Mouse (Mus musculus) gastrocnemius, postnatal 36 days (tissue): Measurements from ENCODE around the gene Snrpa. TPM values are rescaled to one million over a fixed set of nuclear protein-coding genes. Genes with fewer than 3 reads are reported as not detected.

Source experiments
- DNase-seq, 2 experiments: peaks; one replicate each; pipeline ENCODE4 v3.0.0; 2022
- intact Hi-C: fragments of 180-260 bp; cut with DNase I; formaldehyde crosslinking; loops from one replicate; pipeline ENCODE4 v1.15.1; 2025
- total RNA-seq, 2 experiments: library from RNA; stranded (reverse); gene quantifications; 2 replicates each; pipeline ENCODE4 v1.2.3; 2021

Gene Snrpa
- total RNA-seq, 2 experiments from 2014 or later, result 29.9 to 32.9 TPM

GRCm38 (mm10) chr7:27170981-27171380 lies 25.1 kb downstream of the Snrpa start:
- intact Hi-C loops, result no loop called here

DNA sequence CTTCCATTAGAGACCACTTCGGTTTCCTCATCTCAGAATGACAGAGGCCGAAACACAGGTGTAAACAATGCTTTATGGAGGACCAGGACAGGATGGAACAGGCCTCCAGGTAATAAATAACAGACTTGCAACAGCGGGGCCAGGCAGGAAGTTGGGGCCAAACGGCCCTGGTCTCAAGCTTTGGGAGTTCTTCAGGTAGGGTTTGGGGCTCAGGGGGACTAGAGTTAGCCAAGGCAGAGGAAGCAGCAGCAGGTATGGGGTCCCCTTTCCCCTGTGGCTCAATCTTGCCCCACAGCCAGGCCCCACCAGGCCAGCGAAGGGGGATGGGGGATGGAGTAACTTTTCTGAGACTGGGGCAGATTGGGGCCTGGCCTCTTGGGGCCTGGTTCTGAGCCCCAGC lies 27.7 kb downstream of the Snrpa start:
- intact Hi-C loops, result no loop called here
- DNase-seq, result no peak

More at GRCm38 (mm10) chr7:27170981-27171380, 25.1 kb downstream of the Snrpa start:
- no peak for DNase-seq

GRCm38 (mm10) chr7:27167475-27168094 lies 28.5 kb downstream of the Snrpa start:
- no peak for DNase-seq
- intact Hi-C loops, result no loop called here

- intact Hi-C loops, result no loop called here
- peak; percentile 93 to 94 for DNase-seq
Observed at GRCm38 (mm10) chr7:27166614-27167474, 29.2 kb downstream of the Snrpa start, which contains the start of gene Egln2. Gene Egln2 (minus strand): TSS chr7:27166802.

DNA sequence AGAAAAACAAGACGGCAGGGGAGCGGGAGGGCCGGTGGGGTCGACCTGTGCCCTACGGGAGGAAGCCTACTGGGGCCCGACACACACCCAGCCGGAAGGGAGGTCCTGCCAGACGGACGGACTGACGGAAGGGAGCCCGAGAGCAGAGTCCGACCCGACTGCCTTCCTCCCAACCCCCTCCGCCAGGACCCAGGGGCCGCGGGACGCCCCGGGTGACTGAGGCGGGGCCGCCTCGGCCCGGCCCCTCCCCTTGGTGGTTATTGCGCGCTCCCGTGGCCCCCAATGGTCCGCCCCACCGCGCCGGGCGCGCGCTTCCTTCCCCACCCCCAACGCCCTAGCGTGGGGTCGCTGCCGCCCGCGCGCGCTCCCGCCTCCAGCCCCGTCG lies 29.9 kb downstream of the Snrpa start:
- peak; percentile 86 to 89 for DNase-seq
- intact Hi-C loops, result no loop called here

- intact Hi-C loops, result no loop called here
- no peak for DNase-seq
Observed at GRCm38 (mm10) chr7:27165696-27166095, 30.4 kb downstream of the Snrpa start.

DNA sequence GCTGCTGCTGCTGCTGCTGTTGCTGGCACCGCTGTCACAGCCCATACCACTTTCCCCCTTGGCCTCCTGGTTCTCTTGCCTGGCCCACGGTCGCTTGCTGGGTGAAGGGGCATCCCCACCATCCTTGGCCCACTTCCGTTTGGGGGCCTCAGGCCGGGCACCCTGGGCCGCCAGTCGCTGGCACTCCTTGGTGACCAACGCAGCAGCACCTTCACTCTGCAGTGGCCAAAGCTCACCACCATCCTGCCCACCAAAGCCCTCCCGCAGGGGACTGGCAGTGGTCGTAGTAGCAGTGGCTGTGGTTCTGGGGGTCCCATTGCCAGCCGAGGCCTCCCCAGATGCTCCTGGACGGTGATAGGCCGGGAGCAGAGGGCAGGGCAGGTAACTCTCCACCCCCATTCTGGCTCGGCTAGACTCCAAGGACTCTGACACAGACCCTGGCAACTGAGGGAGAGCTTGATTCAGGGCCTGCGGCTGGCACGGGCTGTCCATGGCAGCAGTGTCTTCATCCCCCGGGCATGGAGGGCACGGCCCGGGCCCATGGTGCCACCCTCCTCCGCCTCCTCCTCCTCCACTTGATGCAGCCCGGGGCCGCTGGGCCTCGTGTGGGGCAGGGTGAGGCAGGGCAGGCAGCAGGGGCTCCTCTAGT lies 30.9 kb downstream of the Snrpa start:
- intact Hi-C loops, result no loop called here
- DNase-seq, result peak; percentile 50 to 52

- intact Hi-C loops, result loop anchor here (5.0 kb wide), 1 partner anchor 63 kb away; the partner anchor contains the start of gene Itpkc
- DNase-seq, result no peak
Observed at GRCm38 (mm10) chr7:27164112-27164947, 31.7 kb downstream of the Snrpa start.

GRCm38 (mm10) chr7:27163450-27163805 lies 32.6 kb downstream of the Snrpa start:
- intact Hi-C loops, result loop anchor here (5.0 kb wide), 1 partner anchor 64 kb away; the partner anchor contains the start of gene Itpkc
- DNase-seq, result peak in 1 of 2 experiments; percentile 37

- no peak for DNase-seq
- intact Hi-C loops, result loop anchor here (5.0 kb wide), 1 partner anchor 64 kb away; the partner anchor contains the start of gene Itpkc
Observed at GRCm38 (mm10) chr7:27162780-27163449, 33.2 kb downstream of the Snrpa start.

- intact Hi-C loops, result loop anchor here (5.0 kb wide), 1 partner anchor 66 kb away; the partner anchor contains the start of gene Itpkc
- no peak for DNase-seq
Observed at GRCm38 (mm10) chr7:27161744-27162143, 34.3 kb downstream of the Snrpa start.

- intact Hi-C loops, result loop anchor here (5.0 kb wide), 1 partner anchor 66 kb away; the partner anchor contains the start of gene Itpkc
- no peak for DNase-seq
Observed at GRCm38 (mm10) chr7:27160921-27161320, 35.1 kb downstream of the Snrpa start.

DNA sequence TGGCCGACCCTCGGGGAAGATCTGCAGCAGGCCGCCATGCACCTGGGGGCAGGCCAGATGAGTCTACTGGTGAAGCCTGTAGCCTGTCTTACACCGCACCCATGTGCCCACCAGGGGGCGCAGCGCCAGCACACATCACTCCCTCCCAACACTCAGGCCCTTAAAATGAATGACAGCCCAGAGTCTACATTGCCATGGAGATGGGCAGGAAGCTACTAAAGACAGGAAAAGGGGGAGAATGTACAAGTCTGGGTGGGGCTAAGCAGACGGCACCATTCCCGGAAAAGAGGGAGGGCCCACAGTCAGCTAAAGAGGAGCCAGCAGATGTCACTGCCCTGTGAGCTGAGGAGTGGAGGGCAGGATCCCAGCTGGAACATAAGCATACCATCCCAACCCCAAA lies 36.2 kb downstream of the Snrpa start:
- peak; percentile 82 to 85 for DNase-seq
- intact Hi-C loops, result loop anchor here (5.0 kb wide), 2 partner anchors 67 to 1943 kb away; partner anchors contain the start of gene Itpkc

DNA sequence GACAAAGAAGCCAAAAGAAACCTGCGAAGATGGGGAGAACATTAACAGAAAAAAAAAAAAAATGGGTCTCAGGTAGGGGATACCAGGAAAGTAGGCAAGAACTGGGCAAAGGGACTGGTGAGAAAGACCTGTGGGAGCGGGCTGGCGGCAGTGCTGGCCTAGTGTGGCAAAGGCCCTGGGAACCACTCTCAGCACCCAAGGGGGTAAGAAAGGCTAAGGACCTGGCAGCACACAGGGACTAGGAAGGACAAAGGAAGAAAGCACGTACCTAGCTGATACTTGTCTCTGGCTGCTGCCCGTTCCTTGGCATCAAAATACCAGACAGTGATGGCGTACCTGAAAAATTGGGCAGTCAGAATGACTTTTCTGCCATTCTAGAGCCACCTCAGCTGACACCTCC lies 36.8 kb downstream of the Snrpa start:
- no peak for DNase-seq
- intact Hi-C loops, result loop anchor here (5.0 kb wide), 1 partner anchor 1942 kb away; no protein-coding TSS in a partner anchor

- no peak for DNase-seq
- intact Hi-C loops, result loop anchor here (5.0 kb wide), 1 partner anchor 1941 kb away; no protein-coding TSS in a partner anchor
Observed at GRCm38 (mm10) chr7:27158171-27158570, 37.9 kb downstream of the Snrpa start.

GRCm38 (mm10) chr7:27156005-27156404 lies 40.1 kb downstream of the Snrpa start:
- intact Hi-C loops, result loop anchor here (5.0 kb wide), 1 partner anchor 1939 kb away; no protein-coding TSS in a partner anchor

GRCm38 (mm10) chr7:27153205-27153764 lies 42.8 kb downstream of the Snrpa start, which contains the start of gene Cyp2t4:
Gene Cyp2t4 (plus strand): TSS chr7:27153714.
- peak in 1 of 2 experiments; percentile 54 for DNase-seq
- intact Hi-C loops, result no loop called here

More at GRCm38 (mm10) chr7:27156005-27156404, 40.1 kb downstream of the Snrpa start:
- DNase-seq, result no peak
